Mouse (Mus musculus): ENCODE measurements around the gene Hic1. TPM values are rescaled to one million over a fixed set of nuclear protein-coding genes. Genes with fewer than 3 reads are reported as not detected.

The Hic1 gene
- total RNA-seq, 1 experiment: 2.1 TPM

DNA sequence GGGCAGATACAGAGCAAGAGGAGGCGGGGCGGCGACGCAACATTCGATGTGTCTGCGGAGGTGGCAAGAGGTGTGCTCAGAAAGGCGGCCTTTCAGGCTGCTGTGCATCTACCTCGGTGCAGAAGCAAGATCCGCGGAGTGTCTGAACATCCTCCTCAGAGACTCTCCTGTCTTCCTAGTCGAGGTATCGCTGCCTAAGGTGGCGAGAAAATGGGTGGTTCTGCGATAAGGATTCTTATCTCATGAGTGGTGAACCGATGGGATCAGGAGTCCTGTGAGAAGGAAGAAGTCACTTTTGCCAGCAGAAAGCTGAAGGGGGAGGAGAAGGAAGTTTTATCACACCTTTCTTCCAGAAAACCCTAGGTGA is 4.5 kb upstream of the Hic1 start:
- DNase-seq (ENCODE audit: low read depth, low spot score): no peak
- H3K27ac ChIP-seq (ENCODE audit: insufficient read depth, low read depth, low read length, poor library complexity, severe bottlenecking): no peak overlapping the region
- H3K9me3 ChIP-seq (ENCODE audit: control insufficient read depth, insufficient read depth, low read depth, low read length): no peaks in the 10 kb centered on the region
- TF ChIP-seq HCFC1 (IDR thresholded peaks at IDR 0.05; ENCODE audit: borderline replicate concordance, insufficient read depth, low read length) (0 out of 2 replicates have a peak, but pooled peaks have one; percentile 11), ZNF384 (IDR thresholded peaks at IDR 0.05; ENCODE audit: low read depth, low read length) (no peak), MAFK (IDR thresholded peaks at IDR 0.05; ENCODE audit: insufficient read depth, low read depth, low read length) (no peak), ZC3H11A (IDR thresholded peaks at IDR 0.05; ENCODE audit: borderline replicate concordance, low read depth, low read length) (no peak), CHD2 (IDR thresholded peaks at IDR 0.05; ENCODE audit: low read depth, low read length) (no peak)
- in situ Hi-C loops (cut with MboI; ENCODE audit: low sequenced_read_pairs in 2 of 2, unreplicated experiment in 2 of 2): no loop called here
- H3K9ac ChIP-seq (ENCODE audit: insufficient read depth, low read depth, low read length, poor library complexity, severe bottlenecking): no peak overlapping the region
- peak overlapping the region; percentile 71 to 75 for H3K4me3 ChIP-seq (ENCODE audit: insufficient read depth in 1 of 2, low read depth in 1 of 2, low read length in 2 of 2, poor library complexity in 1 of 2, severe bottlenecking in 1 of 2)
- H3K4me1 ChIP-seq (ENCODE audit: control insufficient read depth in 2 of 2, insufficient read depth in 2 of 2, low read length in 2 of 2, poor library complexity in 1 of 2): peaks cover 0 to 12% of the 10 kb centered on the region in 2 experiments; a peak in 1 of 4 replicates
- peaks cover 7% of the 10 kb centered on the region for H3K36me3 ChIP-seq (ENCODE audit: control insufficient read depth, insufficient read depth, low read length, poor library complexity, severe bottlenecking)

DNA sequence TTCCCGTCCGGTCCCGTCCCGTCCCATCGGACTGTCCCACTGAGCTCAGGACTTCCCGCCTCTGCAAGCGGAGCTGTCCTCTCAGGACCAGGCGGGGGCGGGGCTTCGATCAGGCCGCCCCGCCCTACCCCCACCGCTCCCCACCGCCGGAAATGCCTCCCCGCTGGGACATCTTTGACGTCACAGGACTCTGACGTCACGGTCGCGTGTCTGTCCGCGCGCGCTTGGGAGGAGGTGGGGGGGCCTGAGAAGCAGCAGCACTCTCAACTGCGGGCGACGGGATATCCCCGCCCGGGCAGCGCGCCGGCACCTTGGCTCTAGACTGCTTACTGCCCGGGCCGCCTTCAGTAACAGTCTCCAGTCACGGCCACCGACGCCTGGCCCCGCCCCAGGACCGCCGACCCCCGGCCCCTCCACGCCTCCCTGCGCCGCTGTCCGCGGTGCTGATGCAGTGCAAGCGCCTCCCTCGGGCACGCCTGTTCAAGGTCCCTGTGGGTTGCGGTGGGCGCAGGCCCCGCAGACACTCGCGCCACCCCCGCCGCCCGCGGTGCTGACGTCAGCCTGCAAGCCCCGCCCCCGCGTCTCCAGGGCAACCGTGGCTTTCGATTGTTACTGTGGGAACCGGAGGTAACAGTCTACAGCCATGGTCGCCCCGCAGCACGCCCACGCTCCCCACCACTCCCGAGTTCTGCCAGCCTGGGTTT is 3.9 kb upstream of the Hic1 start:
- in situ Hi-C loops (cut with MboI; ENCODE audit: low sequenced_read_pairs in 2 of 2, unreplicated experiment in 2 of 2): no loop called here
- Histone ChIP-seq H3K4me3 (ENCODE audit: insufficient read depth in 1 of 2, low read depth in 1 of 2, low read length in 2 of 2, poor library complexity in 1 of 2, severe bottlenecking in 1 of 2) (peak overlapping the region; percentile 71 to 75), H3K36me3 (ENCODE audit: control insufficient read depth, insufficient read depth, low read length, poor library complexity, severe bottlenecking) (peaks cover 7% of the 10 kb centered on the region), H3K9ac (ENCODE audit: insufficient read depth, low read depth, low read length, poor library complexity, severe bottlenecking) (peak overlapping the region; percentile 45; the same call in 1 of the 2 replicates), H3K27ac (ENCODE audit: insufficient read depth, low read depth, low read length, poor library complexity, severe bottlenecking) (no peak overlapping the region), H3K4me1 (ENCODE audit: control insufficient read depth in 2 of 2, insufficient read depth in 2 of 2, low read length in 2 of 2, poor library complexity in 1 of 2) (peaks cover 0 to 12% of the 10 kb centered on the region in 2 experiments; a peak in 1 of 4 replicates), H3K9me3 (ENCODE audit: control insufficient read depth, insufficient read depth, low read depth, low read length) (no peaks in the 10 kb centered on the region)
- peak; percentile 84 for DNase-seq (ENCODE audit: low read depth, low spot score)
- no peak for TF ChIP-seq CHD2 (IDR thresholded peaks at IDR 0.05; ENCODE audit: low read depth, low read length)
- TF ChIP-seq MAFK (IDR thresholded peaks at IDR 0.05; ENCODE audit: insufficient read depth, low read depth, low read length): no peak
- 0 out of 2 replicates have a peak, but pooled peaks have one; percentile 12 for TF ChIP-seq HCFC1 (IDR thresholded peaks at IDR 0.05; ENCODE audit: borderline replicate concordance, insufficient read depth, low read length)
- TF ChIP-seq ZC3H11A (IDR thresholded peaks at IDR 0.05; ENCODE audit: borderline replicate concordance, low read depth, low read length): no peak

DNA sequence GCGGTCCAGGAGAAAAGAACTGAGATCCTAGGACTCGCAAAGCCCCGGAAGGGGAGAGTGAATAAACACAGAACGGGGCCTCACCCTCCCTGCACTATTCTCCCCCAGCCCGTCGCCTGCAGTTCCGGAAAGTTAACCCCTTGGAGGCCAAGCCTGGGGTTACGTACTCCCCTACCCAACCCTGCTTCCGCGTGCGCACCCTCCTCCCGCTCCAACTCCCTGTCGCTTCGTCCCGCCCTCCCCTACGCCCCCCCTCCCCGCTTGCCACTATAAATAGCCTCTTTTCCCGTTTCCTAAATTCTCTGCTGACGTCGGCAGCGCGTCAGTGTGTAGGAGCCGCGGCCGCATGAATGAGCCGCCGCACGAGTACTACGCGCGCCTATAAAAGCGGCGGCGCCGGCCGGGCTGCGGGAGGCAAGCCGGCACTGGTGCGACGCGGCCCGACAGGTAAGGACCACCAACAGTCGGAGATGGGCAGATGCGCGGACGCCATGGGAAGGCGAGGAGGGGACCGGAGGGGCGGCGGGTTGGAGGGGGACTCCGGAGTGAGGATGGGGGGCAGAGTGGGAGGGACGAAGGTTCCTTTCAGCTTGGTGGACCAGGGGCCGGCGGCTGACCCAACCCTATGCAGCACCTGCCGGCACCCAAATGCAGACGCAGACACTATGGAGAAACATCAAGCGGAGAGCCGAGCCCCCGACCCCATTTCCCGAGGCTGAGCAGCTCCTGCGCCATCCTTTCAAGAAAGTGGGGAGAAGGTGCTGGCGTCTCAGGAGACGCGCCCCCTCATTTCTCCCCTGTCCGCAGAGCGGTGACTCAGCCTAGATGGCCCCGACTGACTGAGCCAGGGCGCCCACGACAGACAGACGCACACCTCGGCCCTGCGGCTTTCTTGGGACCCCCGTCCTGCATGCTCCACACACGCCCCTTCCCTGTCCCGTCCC is 3.1 kb upstream of the Hic1 start:
- DNase-seq (ENCODE audit: low read depth, low spot score): no peak
- H3K36me3 ChIP-seq (ENCODE audit: control insufficient read depth, insufficient read depth, low read length, poor library complexity, severe bottlenecking): peaks cover under 1% of the 10 kb centered on the region
- no peaks in the 10 kb centered on the region for H3K9me3 ChIP-seq (ENCODE audit: control insufficient read depth, insufficient read depth, low read depth, low read length)
- in situ Hi-C loops (cut with MboI; ENCODE audit: low sequenced_read_pairs in 2 of 2, unreplicated experiment in 2 of 2): no loop called here
- no peak overlapping the region; the same call in 1 of the 2 replicates for H3K27ac ChIP-seq (ENCODE audit: insufficient read depth, low read depth, low read length, poor library complexity, severe bottlenecking)
- 0 out of 2 replicates have a peak overlapping the region, but pooled peaks have one; percentile 18 for H3K9ac ChIP-seq (ENCODE audit: insufficient read depth, low read depth, low read length, poor library complexity, severe bottlenecking)
- H3K4me1 ChIP-seq (ENCODE audit: control insufficient read depth in 2 of 2, insufficient read depth in 2 of 2, low read length in 2 of 2, poor library complexity in 1 of 2): peaks cover 0 to 10% of the 10 kb centered on the region in 2 experiments; a peak in 1 of 4 replicates
- peak overlapping the region; percentile 71 to 75 for H3K4me3 ChIP-seq (ENCODE audit: insufficient read depth in 1 of 2, low read depth in 1 of 2, low read length in 2 of 2, poor library complexity in 1 of 2, severe bottlenecking in 1 of 2)
- peak; percentile 9; the same call in 1 of the 2 replicates for TF ChIP-seq HCFC1 (IDR thresholded peaks at IDR 0.05; ENCODE audit: borderline replicate concordance, insufficient read depth, low read length)
- TF ChIP-seq CHD2 (IDR thresholded peaks at IDR 0.05; ENCODE audit: low read depth, low read length): no peak
- TF ChIP-seq ZC3H11A (IDR thresholded peaks at IDR 0.05; ENCODE audit: borderline replicate concordance, low read depth, low read length): no peak

DNA sequence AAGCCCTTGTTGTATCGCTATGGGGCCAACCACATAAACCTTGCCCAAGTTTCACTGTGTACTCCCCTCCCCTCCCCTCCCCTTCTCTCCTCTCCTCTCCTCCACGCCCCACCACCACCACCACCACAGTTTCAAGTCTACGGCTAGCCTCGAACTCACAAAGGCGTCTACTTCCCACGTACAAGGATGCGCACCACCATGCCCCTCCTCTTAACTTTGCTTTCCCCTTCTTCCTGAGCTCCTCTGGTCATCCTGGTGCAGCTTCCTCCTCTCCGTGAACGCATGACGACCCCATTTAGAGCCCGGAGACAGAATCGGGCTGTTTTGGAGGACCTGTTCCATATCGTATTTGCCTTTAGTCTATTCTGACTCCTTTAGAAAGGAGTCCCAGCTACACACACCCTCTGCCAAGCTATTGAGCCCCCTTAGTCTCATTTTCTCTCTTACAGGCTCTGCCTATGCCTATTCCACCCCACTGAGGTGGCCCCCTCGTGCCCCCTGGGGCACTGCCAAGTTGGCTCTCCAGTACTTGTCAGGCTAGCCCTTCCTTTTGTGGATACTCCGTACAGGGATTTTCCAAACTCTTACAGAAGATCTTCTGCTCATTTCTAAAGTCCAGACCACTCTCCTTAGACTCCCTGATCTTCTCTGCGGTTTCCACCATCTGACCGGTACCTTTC is 2.0 kb upstream of the Hic1 start:
- H3K4me3 ChIP-seq (ENCODE audit: insufficient read depth in 1 of 2, low read depth in 1 of 2, low read length in 2 of 2, poor library complexity in 1 of 2, severe bottlenecking in 1 of 2): no peak overlapping the region

More for the DNA sequence above, 2.0 kb upstream of the Hic1 start:
- Histone ChIP-seq H3K36me3 (ENCODE audit: control insufficient read depth, insufficient read depth, low read length, poor library complexity, severe bottlenecking) (no peaks in the 10 kb centered on the region), H3K9me3 (ENCODE audit: control insufficient read depth, insufficient read depth, low read depth, low read length) (no peaks in the 10 kb centered on the region), H3K4me1 (ENCODE audit: control insufficient read depth in 2 of 2, insufficient read depth in 2 of 2, low read length in 2 of 2, poor library complexity in 1 of 2) (peaks cover 0 to 14% of the 10 kb centered on the region in 2 experiments; a peak in 1 of 4 replicates), H3K9ac (ENCODE audit: insufficient read depth, low read depth, low read length, poor library complexity, severe bottlenecking) (no peak overlapping the region), H3K27ac (ENCODE audit: insufficient read depth, low read depth, low read length, poor library complexity, severe bottlenecking) (no peak overlapping the region)
- TF ChIP-seq ZNF384 (IDR thresholded peaks at IDR 0.05; ENCODE audit: low read depth, low read length) (no peak), ZC3H11A (IDR thresholded peaks at IDR 0.05; ENCODE audit: borderline replicate concordance, low read depth, low read length) (no peak), CHD2 (IDR thresholded peaks at IDR 0.05; ENCODE audit: low read depth, low read length) (no peak), HCFC1 (IDR thresholded peaks at IDR 0.05; ENCODE audit: borderline replicate concordance, insufficient read depth, low read length) (no peak), MAFK (IDR thresholded peaks at IDR 0.05; ENCODE audit: insufficient read depth, low read depth, low read length) (no peak)
- in situ Hi-C loops (cut with MboI; ENCODE audit: low sequenced_read_pairs in 2 of 2, unreplicated experiment in 2 of 2): no loop called here
- no peak for DNase-seq (ENCODE audit: low read depth, low spot score)
